Comparison of ENCODE assay signal across 21 mouse cellular contexts in genomic region chr17:80824261-80824660, GRCm38 (mm10).
"Had no signal": no experiment of that assay in that cellular context is flagged by ENCODE, and none has a peak within 500 bp of the region (broad histone marks: within the 10 kb centered on the region; RNA-seq: fewer than 3 reads in every experiment).

No protein-coding gene starts in this region.

- H3K36me3 ChIP-seq: limb, embryonic 13.5 days; liver, embryonic 12.5 days; liver, embryonic 15.5 days; midbrain, embryonic 15.5 days; neural tube, embryonic 12.5 days; neural tube, embryonic 15.5 days had no signal

- ATAC-seq: intestine, postnatal 0 days; liver, embryonic 12.5 days; midbrain, embryonic 15.5 days had no signal

- H3K4me3 ChIP-seq: left cerebral cortex, adult 2 months; limb, embryonic 13.5 days; liver, embryonic 12.5 days; liver, embryonic 15.5 days; midbrain, embryonic 15.5 days; neural tube, embryonic 12.5 days; neural tube, embryonic 15.5 days had no signal

- DNase-seq: kidney, adult 2 months; kidney, postnatal 36 days; layer of hippocampus, postnatal 36 days; liver; lung, adult 2 months; lung, postnatal 36 days; right cerebral cortex, adult 18-20 months; right cerebral cortex, postnatal 14 days; right cerebral cortex, postnatal 4 days; thymus, adult 2 months; thymus, postnatal 14 days; thymus, postnatal 4 days had no signal

- H3K27ac ChIP-seq: left cerebral cortex, adult 2 months; liver, embryonic 12.5 days; liver, embryonic 15.5 days; midbrain, embryonic 15.5 days; neural tube, embryonic 12.5 days had no signal

- H3K4me2 ChIP-seq: liver, embryonic 12.5 days; liver, embryonic 15.5 days; midbrain, embryonic 11.5 days; midbrain, embryonic 15.5 days; neural tube, embryonic 12.5 days; neural tube, embryonic 15.5 days had no signal

- H3K27me3 ChIP-seq: limb, embryonic 13.5 days; liver, embryonic 12.5 days; liver, embryonic 15.5 days; midbrain, embryonic 15.5 days; neural tube, embryonic 12.5 days; neural tube, embryonic 15.5 days had no signal

- H3K9ac ChIP-seq: limb, embryonic 13.5 days; liver, embryonic 12.5 days; liver, embryonic 15.5 days; midbrain, embryonic 15.5 days; neural tube, embryonic 12.5 days; neural tube, embryonic 15.5 days had no signal

- H3K9me3 ChIP-seq: limb, embryonic 13.5 days; liver, embryonic 12.5 days; liver, embryonic 15.5 days; midbrain, embryonic 15.5 days; neural tube, embryonic 12.5 days; neural tube, embryonic 15.5 days had no signal
